Mouse (Mus musculus) yolk sac, embryonic 10.5 days (tissue): ENCODE measurements around the gene Ltbp4.

ENCODE experiments used
- DNase-seq: peaks from one replicate; pipeline ENCODE4 v3.0.0-alpha.2; 2017; ENCODE audit warnings: low spot score

Gene Ltbp4

GRCm38 (mm10) chr7:27337175-27337853 is at the start of gene Ltbp4:
Gene Ltbp4 (minus strand): TSS chr7:27337692.
- DNase-seq, result peak; percentile 92

GRCm38 (mm10) chr7:27384731-27385130 is 47.2 kb upstream of the Ltbp4 start:
- no peak for DNase-seq

- no peak for DNase-seq
Observed at GRCm38 (mm10) chr7:27384134-27384533, 46.6 kb upstream of the Ltbp4 start.

- no peak for DNase-seq
Observed at GRCm38 (mm10) chr7:27383233-27383632, 45.7 kb upstream of the Ltbp4 start.

GRCm38 (mm10) chr7:27381560-27381959 is 44.1 kb upstream of the Ltbp4 start:
- no peak for DNase-seq

GRCm38 (mm10) chr7:27381009-27381408 is 43.5 kb upstream of the Ltbp4 start:
- DNase-seq, result no peak

GRCm38 (mm10) chr7:27379836-27380235 is 42.3 kb upstream of the Ltbp4 start:
- DNase-seq, result no peak

GRCm38 (mm10) chr7:27378431-27378830 is 40.9 kb upstream of the Ltbp4 start:
- DNase-seq, result no peak

- DNase-seq, result no peak
Observed at GRCm38 (mm10) chr7:27375274-27375673, 37.8 kb upstream of the Ltbp4 start.

GRCm38 (mm10) chr7:27371715-27372462 is 34.4 kb upstream of the Ltbp4 start:
- no peak for DNase-seq

GRCm38 (mm10) chr7:27369111-27369510 is 31.6 kb upstream of the Ltbp4 start:
- DNase-seq, result no peak

- peak; percentile 62 for DNase-seq
Observed at GRCm38 (mm10) chr7:27367976-27368375, 30.5 kb upstream of the Ltbp4 start.

GRCm38 (mm10) chr7:27366082-27366844 is 28.8 kb upstream of the Ltbp4 start:
- no peak for DNase-seq

GRCm38 (mm10) chr7:27364379-27364778 is 26.9 kb upstream of the Ltbp4 start:
- no peak for DNase-seq

- DNase-seq, result peak; percentile 99
Observed at GRCm38 (mm10) chr7:27361283-27361946, 23.9 kb upstream of the Ltbp4 start.

GRCm38 (mm10) chr7:27360749-27361148 is 23.3 kb upstream of the Ltbp4 start:
- DNase-seq, result no peak

- no peak for DNase-seq
Observed at GRCm38 (mm10) chr7:27359706-27360358, 22.3 kb upstream of the Ltbp4 start.

GRCm38 (mm10) chr7:27359162-27359561 is 21.7 kb upstream of the Ltbp4 start:
- DNase-seq, result no peak

GRCm38 (mm10) chr7:27357595-27357978 is 20.1 kb upstream of the Ltbp4 start:
- no peak for DNase-seq

GRCm38 (mm10) chr7:27356861-27357594 is 19.5 kb upstream of the Ltbp4 start, which contains the start of gene Gm20479:
Gene Gm20479 (minus strand): TSS chr7:27357419.
- DNase-seq, result peak; percentile 65

- DNase-seq, result peak; percentile 82
Observed at GRCm38 (mm10) chr7:27356248-27356647, 18.8 kb upstream of the Ltbp4 start.
